Mouse (Mus musculus) c-Kit-positive CD71-negative TER-119-negative erythroid progenitor cells, embryonic 14.5 days (primary cell): ENCODE results near the gene Ppan.

Source experiments
- DNase-seq: peaks from one replicate; pipeline ENCODE4 v3.0.0-alpha.2; 2013; ENCODE audit warnings: low read depth

Ppan gene

DNA sequence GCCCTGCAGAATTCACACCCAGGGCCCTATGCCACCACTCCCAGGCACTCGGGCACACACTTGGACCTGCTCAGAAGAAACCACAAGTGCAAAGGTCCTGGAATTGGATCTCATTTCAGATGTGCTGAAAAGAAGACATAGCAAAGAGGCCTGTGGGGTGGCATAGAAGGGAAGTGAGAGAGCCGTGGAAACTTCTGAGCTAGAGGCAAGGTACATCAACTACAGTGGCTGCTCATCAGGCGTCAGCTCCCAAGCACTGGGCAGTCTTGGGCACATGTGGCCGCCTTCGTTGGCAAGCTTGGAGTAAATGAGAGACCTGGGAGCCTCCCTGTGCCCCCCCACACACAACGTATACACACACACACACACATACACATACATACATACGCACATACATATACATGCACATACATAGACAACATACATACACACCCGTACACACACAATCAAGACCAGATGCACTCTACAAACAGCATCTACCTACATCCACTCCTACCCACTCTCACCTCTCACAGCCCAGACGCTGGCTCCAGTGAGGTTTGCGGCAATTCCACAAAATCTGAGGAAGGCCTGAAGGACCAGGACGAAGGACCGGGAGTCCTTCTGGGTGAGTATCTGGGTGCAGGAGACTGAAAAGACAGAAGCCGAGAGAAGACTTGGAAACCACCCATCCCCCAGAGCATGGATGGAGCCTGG is 8.7 kb upstream of the Ppan start, which contains the start of gene Angptl6:
Gene Angptl6, minus strand, starts transcription at position 631 of the 696 bp plus-strand sequence.
- DNase-seq = no peak

DNA sequence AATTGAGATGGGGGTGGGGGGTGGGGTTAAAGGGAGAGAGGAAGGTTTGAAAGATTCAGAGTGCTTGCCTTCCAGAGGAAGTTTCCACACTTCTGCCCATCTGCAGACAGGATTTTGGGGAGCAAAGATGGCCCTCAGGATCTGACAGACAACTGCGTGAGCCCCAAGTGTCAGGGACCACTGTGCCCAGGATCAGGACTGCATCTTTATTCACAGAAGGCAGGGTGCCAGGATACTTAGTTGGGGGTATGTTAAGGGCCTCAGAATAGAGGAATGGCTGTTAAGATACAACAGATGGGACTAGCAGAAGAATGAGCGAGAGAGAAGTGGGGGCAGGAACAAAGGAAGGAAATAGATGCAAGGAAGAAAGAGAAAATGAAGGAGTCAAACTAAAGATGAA is 1.4 kb upstream of the Ppan start:
- no peak for DNase-seq

DNA sequence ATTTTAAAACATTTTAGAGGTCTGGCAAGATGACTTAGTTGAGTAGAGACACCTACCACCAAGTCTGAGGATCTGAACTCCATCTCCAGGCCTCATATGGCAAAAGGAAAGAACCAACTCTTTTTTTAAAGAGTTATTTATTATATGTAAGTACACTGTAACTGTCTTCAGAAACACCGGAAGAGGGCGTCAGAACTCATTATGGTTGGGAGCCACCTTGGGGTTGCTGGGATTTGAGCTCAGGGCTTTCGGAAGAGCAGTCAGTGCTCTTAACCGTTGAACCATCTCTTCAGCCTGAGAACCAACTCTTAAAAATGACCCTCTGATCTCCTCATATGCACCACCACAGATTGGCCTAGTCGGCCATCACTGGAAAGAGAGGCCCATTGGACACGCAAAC is 784 bp upstream of the Ppan start:
- DNase-seq = no peak

DNA sequence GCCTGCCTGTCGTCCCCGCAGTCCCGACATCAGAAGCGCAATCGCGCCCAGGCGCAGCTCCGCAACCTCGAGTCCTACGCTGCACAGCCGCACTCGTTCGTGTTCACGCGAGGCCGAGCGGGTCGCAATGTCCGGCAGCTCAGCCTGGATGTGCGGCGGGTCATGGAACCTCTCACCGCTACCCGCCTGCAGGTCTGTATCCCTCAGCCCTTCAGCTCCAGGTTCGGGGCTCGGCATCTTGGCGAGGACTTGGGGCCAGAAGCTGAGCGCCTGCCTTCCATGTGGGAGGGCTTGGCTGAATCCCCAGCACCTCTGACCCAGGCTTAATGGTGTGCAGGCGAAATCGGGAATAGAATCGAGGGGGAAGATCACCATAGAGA is 401 bp downstream of the Ppan start:
- DNase-seq = no peak

DNA sequence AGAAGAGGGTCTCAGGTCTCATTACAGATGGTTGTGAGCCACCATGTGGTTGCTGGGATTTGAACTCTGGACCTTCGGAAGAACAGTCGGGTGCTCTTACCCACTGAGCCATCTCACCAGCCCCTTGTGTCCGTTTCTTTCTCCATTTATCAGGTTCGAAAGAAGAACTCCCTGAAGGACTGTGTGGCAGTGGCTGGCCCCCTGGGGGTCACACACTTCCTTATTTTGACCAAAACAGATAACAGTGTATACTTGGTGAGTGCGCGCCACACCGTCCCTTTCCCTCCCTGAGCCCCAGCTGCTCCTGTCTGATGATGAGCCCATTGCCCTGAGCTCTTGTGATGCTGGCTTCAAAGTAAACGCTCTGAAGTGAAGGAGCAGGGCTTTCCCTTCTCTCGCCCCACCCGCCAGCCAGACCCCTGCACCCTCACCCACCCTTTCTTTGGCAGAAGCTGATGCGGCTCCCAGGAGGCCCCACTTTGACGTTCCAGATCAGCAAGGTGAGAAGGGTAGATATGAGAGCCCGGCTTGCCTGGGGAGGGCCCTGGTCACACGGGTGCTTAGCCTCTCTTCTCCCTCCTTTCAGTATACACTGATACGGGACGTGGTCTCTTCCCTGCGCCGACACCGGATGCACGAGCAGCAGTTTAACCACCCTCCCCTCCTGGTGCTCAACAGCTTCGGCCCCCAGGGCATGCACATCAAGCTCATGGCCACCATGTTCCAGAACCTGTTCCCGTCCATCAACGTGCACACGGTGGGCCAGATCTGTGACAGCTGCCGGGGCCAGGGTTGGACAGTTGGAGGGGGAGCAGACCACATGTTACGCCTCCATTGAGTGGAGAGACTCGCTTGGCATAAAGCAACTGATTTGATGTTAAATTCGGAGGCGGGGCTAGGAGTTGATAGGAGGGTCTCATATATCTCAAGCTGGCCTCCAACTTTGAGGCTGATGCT is 1.5 kb downstream of the Ppan start:
- no peak for DNase-seq

DNA sequence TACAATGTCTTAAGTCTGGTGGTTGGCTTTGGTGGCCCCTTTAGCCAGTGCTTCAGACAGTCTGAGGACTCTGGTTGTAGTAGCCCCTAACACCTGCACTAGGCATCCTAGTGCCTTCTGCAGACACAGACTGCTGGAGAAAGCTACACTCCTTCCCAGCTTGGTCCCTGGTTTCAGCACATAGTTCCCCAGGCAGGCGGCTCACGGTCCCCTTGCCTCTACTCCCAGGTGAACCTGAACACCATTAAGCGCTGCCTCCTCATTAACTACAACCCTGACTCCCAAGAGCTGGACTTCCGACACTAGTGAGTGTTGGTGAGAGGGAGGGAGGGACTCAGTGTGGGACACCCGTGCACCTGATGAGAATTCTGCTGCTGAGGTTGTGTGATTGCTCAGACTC is 2.4 kb downstream of the Ppan start:
- DNase-seq = no peak

DNA sequence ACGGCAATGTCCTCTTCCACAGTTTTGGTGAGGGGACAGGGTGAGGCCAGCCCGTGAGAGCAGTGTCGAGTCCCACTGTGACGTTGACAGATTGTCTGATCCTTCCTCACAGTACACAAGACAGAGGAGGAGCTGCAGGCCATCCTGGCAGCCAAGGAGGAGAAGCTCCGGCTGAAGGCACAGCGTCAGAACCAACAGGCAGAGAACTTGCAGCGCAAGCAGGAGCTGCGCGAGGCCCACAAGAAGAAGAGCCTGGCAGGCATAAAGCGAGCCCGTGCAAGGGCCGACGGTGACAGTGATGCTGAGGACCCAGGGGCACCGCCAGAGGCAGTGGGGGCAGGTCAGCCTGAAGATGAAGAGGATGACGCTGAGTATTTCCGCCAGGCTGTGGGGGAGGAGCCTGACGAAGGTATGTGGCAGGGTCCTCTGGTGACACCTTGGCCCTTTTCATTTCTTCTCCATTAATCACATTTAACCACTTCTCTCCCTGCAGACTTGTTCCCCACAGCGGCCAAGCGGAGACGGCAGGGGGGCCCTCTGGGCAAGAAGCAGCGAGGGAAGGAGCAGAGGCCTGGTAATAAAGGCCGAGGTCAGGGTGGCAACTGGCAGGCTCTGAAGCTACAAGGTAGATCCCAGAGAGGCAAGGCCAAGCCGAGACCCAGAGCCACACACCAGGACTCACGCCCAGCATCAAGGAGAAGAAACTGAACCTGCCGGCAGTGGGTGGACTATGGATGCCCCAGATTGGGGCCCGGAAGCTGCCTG is 3.5 kb downstream of the Ppan start:
- no peak for DNase-seq

DNA sequence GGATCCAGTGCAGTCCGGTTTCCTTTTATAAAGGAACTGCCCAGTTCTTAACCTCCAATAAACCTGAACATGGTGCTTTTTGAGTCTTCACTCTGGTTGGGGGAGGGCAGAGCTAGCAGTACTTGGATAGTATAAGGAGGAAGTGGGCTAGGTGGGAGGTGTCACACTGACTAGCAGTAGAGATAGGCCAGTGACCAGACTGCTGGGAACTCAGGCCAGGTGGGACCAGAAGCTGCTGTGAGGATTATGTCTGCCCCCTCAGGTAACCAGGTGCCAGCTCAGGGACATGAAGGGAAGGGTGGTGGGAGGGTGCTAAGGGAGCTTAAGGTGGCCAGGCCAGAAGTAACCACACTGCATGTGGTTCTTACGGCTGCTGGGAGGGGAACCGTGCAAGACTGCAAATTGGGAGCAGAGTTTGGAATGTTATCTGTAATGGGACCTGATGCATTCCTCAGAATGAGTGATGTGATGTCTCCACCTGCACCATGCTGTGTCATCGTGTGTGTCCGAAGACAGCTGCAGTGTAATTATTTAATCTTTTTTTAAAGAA is 4.2 kb downstream of the Ppan start:
- no peak for DNase-seq

DNA sequence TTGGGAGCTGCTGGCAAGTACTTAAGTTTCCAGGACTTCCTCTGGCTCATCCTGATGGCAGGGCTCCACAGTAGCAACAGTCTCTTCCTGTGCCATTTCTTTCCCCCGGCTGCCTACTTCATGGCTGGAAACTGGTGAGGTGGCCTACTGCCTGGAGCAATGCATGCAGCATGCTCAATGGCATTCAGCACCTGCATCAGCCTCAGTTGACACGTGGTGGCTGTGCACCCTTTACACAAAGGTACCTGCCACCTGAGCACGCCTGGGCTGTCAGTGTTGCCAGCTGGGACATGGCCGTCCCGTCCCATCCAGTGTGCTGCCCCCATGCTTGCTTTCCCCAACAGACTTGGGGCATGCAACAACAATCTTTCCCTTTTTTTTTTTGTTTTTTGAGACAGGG is 5.1 kb downstream of the Ppan start:
- DNase-seq = no peak

DNA sequence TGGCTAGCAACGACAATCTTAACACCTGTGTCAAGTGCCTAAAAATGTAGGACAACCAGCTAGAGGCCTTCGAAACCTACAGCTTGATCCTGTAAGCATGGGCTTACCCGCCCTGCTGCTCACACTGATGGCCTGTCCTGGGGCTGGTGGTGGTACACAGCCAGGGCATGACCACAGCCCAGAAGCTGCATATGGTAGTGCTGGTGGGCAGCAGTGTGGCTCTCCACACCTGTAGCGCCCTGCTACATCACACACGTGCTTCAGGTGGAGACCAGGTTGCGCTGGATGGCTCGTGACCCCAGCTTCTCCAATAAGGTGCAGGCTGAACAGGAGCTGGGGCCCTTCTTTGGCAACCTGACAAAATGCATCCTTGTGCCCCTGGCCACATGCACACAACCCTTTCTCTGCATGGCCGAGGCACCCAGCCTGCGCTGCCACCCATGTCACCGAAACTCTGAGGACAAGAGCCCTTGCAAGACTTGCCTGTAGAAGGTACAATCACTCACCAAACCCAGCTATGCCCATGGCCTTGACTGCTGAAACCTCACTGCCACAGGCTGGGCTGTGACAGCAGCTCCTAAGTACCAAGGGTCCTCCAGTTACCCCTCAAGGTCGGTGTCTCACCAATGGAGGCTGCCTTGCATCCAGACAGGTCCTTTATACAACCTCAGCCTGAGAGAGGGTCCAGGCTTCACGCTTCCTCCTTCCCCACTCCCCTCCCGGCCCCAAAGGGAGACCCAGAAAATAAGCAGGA is 5.8 kb downstream of the Ppan start:
- no peak for DNase-seq

DNA sequence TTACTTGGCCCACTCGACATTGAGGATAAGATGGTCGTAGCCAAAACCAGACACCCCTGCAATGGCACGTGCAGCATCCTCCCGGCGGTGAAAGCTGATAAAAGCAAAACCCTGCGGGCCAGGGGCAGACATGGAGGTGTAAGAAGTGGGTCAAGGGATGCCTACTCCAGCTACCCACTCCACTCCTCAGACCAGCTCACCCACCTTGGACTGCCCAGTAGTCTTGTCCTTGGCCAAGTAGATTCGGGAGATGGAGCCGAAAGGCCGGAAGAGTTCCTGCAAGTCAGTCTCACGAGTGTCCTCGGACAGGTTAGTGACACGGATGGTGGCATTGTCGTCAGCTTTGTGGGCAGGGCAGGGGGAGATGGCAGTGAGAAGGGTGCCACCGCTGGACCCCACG is 6.7 kb downstream of the Ppan start:
- no peak for DNase-seq

DNA sequence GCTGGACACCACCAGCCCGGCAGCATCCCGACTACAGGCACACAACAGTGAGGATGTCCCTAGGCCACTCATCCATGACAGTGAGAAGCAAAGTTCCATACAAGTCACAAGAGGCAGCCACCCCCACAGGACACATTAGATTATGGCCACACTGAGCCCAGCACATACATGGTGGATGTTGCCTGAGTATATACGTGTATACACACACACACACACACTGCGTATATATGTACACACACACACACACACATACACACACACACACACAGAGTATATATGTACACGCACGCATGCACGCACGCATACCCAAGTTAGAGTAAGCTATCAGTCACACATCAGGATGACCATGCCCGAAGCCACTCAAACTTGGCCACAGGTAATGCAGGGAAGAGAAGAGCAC is 7.4 kb downstream of the Ppan start:
- no peak for DNase-seq

DNA sequence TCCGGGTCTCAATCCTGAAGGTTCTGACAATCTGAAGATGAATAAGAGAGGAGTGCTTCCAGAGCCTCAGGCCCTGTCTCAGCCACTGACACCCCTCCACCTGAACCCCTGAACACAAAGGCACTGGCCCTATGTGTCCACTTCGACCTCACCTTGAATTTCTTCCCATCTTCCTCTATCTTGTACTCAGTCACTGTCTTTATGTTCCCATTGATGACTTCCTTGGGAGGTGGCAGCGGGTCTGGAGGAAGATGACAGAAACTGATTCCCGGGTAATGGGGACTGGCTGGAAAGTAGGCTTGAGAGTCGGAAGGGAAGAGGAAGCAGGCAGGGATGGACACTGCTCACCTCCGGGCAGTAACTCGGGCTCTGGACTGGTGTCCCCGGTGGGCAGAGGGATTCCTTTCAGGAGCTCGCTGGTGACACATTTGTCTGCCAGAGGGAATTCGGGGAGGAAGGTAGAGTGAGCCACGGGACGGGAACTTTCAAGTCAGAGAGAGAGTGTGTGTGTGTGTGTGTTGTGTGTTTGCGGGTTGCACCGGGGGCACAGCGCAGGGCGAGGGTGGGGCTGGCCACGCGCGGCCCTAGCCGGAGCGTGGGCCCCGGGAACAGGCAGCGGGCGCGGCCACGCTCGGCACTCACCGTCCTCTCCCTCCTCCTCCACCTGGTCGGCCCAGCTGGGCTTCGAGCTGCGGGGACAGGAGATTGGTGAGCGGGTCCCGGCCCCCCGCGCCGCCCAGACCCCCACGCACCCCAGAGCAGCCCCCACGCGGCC is 9.9 kb downstream of the Ppan start:
- no peak for DNase-seq

DNA sequence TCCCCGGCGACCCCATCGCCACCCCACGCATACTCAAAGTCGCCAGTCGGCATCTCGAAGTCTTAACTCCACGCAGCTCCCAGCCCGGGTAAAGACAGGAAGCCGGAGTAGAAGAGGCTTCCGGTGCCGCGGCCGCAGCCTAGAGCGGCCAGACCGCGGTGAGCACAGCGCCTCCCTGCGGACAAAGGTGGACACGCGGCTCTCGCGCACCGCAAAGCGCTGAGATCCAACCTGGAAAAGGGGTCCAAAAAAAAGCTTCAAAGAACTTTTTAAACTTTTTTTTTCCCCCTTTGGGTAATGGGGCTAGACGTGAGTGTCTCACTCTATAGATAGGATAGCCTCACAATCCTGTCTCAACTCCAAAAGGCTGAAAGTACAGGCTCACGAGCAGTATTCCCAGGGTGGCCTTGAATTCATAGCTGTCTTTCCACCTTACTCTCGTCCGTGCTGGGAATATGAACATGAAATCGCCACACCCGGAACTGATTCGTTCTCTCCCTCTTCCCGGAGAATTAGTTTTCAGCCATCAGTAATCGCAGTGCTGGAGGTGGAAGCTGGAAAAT is 10.6 kb downstream of the Ppan start, which contains the start of gene Eif3g:
Gene Eif3g, minus strand, starts transcription at position 113 of the 563 bp plus-strand sequence.
- peak; percentile 80 for DNase-seq

DNA sequence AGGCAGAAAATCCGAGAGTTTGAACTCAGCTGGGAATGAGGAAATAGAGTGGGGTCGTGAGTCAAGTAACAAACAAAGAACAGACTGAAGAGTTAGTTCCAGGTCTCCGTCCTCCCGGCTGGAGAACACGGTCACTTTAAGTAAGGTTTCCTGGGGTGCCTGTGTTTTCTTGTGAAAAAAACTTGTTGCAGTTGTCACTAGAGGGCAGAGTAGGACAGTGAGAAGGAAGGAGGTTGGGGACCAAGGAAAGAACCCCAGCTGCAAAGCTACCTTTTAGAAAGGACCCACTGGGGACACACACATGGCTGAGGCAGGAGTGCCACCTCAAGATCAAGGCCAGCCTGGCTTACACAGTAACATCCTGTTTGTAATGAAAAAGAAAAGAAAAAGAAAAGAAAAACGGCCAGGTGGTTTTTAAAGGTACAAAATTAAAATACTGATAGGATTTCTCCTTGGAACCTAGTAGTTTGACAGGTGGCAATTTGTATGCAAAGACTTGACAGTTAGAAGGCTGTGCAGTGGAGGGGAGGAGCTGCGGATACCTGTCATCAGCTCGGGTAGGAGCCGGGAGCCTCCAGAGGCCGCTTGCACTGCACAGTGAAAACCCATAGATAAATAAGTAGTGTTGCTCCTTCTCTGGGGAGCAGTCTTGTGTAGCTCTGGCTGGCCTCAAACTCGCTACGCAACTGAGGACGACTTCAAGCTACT is 13.6 kb downstream of the Ppan start:
- no peak for DNase-seq

DNA sequence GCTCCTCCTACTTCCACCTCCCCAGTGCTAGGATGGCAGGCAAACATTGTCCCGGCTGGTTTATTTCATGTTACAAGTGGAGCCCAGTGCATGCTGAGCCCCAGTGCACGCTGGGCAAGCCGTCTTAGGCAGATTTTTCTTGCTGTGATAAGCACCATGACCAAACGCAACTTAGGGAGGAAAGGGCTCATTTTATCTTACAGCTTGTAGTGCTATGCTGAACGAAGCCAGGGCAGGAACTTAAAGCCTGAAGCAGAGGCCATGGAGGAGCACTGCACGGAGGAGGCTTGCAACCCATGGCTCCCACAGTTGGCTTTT is 14.2 kb downstream of the Ppan start:
- DNase-seq = no peak

DNA sequence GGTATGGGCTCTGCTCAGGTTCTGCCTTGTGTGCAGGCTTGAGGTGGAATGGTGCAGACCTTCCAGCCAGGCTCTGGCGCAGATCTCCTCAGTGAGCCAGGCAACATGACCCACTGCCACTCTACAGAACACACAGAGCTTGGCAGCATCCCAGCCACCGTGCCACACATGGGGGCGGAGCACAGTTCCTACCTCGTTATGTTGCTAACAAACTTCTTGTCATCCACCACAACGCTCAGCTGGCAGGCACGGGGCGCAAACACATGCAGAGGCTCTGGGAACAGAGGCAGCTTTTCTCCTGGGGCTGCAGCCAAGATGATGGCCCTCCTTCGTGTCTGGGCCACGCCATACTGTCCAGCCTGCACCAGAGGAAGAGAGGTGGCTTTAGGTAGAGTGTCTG is 22.0 kb downstream of the Ppan start:
- no peak for DNase-seq

DNA sequence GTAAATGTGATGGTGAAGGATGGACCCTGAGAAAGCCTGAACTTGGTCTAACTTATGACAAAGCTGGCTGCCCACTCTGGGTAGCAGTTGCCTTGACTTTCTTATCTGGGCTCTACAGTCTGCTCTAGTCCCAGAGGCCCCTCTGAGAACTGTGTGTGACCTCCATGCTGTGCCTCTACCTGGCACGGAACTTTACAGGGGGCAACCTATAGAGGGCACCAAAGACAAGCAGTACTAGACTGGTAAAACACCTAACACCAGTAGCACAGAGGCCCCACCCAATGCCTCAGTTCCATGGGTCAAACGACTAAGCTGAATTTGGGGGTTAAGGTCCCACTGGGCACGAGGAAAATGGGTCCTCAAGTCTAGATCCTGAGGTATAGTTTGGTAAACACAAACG is 28.2 kb downstream of the Ppan start:
- peak; percentile 43 for DNase-seq

DNA sequence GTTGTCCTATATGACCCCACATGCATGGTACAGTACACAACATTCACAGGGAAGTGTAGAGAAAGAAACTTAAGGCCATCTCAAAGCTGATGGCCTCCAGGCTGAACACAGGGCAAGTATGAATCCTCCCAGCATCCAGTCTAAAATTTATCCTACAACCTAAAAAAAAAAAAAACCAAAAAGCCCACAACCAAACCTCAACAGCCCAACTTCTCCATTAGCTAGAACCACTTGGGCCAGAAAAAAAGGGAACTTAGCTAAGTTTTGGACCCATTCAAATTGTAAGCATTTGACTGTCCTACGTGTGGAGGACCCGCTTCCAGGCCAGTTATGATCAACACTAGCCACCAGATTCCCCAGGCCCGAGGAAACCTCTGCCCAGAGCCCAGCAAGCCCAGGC is 35.3 kb downstream of the Ppan start:
- DNase-seq = no peak
